Mouse (Mus musculus) limb, embryonic 14.5 days (tissue): ENCODE results near the gene Usp12. TPM values are rescaled to one million over a fixed set of nuclear protein-coding genes. Genes with fewer than 3 reads are reported as not detected.

Experiments used
- ATAC-seq: fragments of 200-750 bp; cut with Nextera tagmentation; 2 replicates; pipeline ENCODE4 v1.8.0; 2017; ENCODE audit warnings: low read depth, moderate number of reproducible peaks, moderate TSS enrichment; ENCODE audit not compliant: low FRiP score
- DNase-seq: peaks from one replicate; pipeline ENCODE4 v3.0.0-alpha.2; 2015; ENCODE audit warnings: low spot score
- H3K27ac ChIP-seq: fragments of 300-500 bp; sonication (generic); replicated peaks from 2 replicates; pipeline ENCODE4 v1.5.1; 2014; ENCODE audit warnings: low read depth, mild to moderate bottlenecking, low read length, moderate library complexity, mixed read lengths
- H3K27me3 ChIP-seq: fragments of 300-500 bp; sonication (generic); 2 replicates; pipeline ENCODE4 v1.6.1; 2014; ENCODE audit warnings: low read length, mixed read lengths; ENCODE audit not compliant: control insufficient read depth, insufficient read depth
- H3K36me3 ChIP-seq: fragments of 300-500 bp; sonication (generic); 2 replicates; pipeline ENCODE4 v1.6.1; 2014; ENCODE audit warnings: mild to moderate bottlenecking, low read length, moderate library complexity, mixed read lengths; ENCODE audit not compliant: control insufficient read depth, insufficient read depth
- H3K4me1 ChIP-seq: fragments of 300-500 bp; sonication (generic); 2 replicates; pipeline ENCODE4 v1.6.1; 2014; ENCODE audit warnings: antibody characterized with exemption, low read length, mixed read lengths; ENCODE audit not compliant: control insufficient read depth, insufficient read depth
- H3K4me2 ChIP-seq: fragments of 300-500 bp; sonication (generic); replicated peaks from 2 replicates; pipeline ENCODE4 v1.6.1; 2014; ENCODE audit warnings: low read depth, mild to moderate bottlenecking, low read length, moderate library complexity; ENCODE audit not compliant: severe bottlenecking
- H3K4me3 ChIP-seq: fragments of 300-500 bp; sonication (generic); replicated peaks from 2 replicates; pipeline ENCODE4 v1.5.1; 2014; ENCODE audit warnings: low read length
- H3K9ac ChIP-seq: fragments of 300-500 bp; sonication (generic); 2 replicates; pipeline ENCODE4 v1.6.1; 2014; ENCODE audit warnings: mild to moderate bottlenecking, low read depth, low read length, moderate library complexity; ENCODE audit not compliant: severe bottlenecking
- H3K9me3 ChIP-seq: fragments of 300-500 bp; sonication (generic); 2 replicates; pipeline ENCODE4 v1.6.1; 2016; ENCODE audit warnings: low read length; ENCODE audit not compliant: control insufficient read depth
- POLR2A ChIP-seq: fragments of 200-500 bp; IDR thresholded peaks from 2 replicates; pipeline ENCODE4 v1.8.0; 2012; ENCODE audit warnings: inconsistent platforms, mild to moderate bottlenecking, moderate library complexity, borderline replicate concordance; ENCODE audit not compliant: insufficient read depth, insufficient read length; ENCODE audit errors: extremely low read depth
- WGBS: fragments of 180-500 bp; shearing (Covaris S2); extraction: QIAGEN DNeasy Blood & Tissue Kit; methylation state at CpG from one replicate; pipeline ENCODE4 v1.1.7; 2014; 5-methylcytosine and 5-hydroxymethylcytosine counted together
- polyA plus RNA-seq, 2 experiments: library from polyadenylated mRNA; depleted of rRNA in 1 of 2; stranded (reverse) in 1 of 2; unstranded in 1 of 2; fragments of >200 nt; fragmentation: Nextera tagmentation in 1 of 2; extraction: Ambion mirVana in 1 of 2; gene quantifications; 2 replicates each; pipeline versions ENCODE4 v1.2.1 to v1.2.3; 2012 to 2014

Gene Usp12
- polyA plus RNA-seq, 2 experiments: 11.1 to 22.8 TPM

- H3K9me3 ChIP-seq: no peaks in the 10 kb centered on the region
- no peak overlapping the region for H3K27ac ChIP-seq
- peaks cover 10% of the 10 kb centered on the region; the same call in 1 of the 2 replicates for H3K36me3 ChIP-seq
- H3K4me2 ChIP-seq: no peak overlapping the region
- ATAC-seq (no peak), DNase-seq (no peak)
- WGBS: 78% methylated on average over 5 of the region's 5 CpGs
- no peak for TF ChIP-seq POLR2A
- no peaks in the 10 kb centered on the region for H3K27me3 ChIP-seq
- no peaks in the 10 kb centered on the region for H3K4me1 ChIP-seq
- H3K9ac ChIP-seq: no peak overlapping the region
- H3K4me3 ChIP-seq: no peak overlapping the region
Measured at GRCm38 (mm10) chr5:146779931-146780330, 14.9 kb downstream of the Usp12 start.

DNA sequence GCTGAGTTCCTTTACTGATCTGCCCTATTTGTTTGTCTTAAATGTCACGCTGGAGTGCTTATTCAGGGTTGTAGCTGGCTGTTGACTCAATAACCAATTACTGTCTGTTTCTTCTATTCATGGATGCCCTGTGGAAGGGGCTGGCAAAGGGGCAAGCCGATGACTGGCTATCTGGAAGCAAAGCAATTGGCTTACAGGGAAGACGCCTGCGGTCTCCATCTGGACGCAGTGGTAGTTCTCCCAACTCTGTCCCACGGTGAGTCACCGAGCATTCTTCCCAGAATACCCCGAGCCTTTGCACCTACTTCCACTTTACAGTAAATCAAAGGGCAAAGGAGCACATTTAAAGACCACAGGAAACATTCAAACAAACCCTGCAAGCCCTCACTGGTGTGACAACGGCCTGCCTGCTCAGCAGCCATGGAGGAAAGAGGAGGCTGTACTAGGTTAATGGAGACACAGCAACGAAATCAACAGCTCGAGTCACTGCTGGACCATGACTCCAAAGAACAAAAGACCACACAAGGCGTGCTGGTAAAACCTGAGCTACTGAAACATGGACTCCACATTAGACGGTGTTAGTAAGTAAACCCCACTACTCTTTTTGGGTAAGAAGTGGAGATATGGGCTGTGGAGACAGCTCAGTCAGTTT lies 17.7 kb downstream of the Usp12 start:
- TF ChIP-seq POLR2A: no peak
- Histone ChIP-seq H3K9ac (no peak overlapping the region), H3K27me3 (no peaks in the 10 kb centered on the region), H3K4me1 (no peaks in the 10 kb centered on the region), H3K36me3 (0 out of 2 replicates have a peak, but pooled peaks cover 4% of the 10 kb centered on the region), H3K4me3 (no peak overlapping the region), H3K9me3 (no peaks in the 10 kb centered on the region), H3K4me2 (no peak overlapping the region), H3K27ac (no peak overlapping the region)
- WGBS: 85% methylated on average over 13 of the region's 13 CpGs
- ATAC-seq (no peak), DNase-seq (no peak)

- H3K9ac ChIP-seq: no peak overlapping the region
- no peaks in the 10 kb centered on the region for H3K9me3 ChIP-seq
- H3K4me1 ChIP-seq: no peaks in the 10 kb centered on the region; the same call in 1 of the 2 replicates
- no peak overlapping the region for H3K4me3 ChIP-seq
- peaks cover 21% of the 10 kb centered on the region for H3K36me3 ChIP-seq
- TF ChIP-seq POLR2A: no peak
- ATAC-seq (no peak), DNase-seq (no peak)
- no peak overlapping the region for H3K27ac ChIP-seq
- WGBS: 49% methylated on average over 11 of the region's 11 CpGs
- H3K27me3 ChIP-seq: no peaks in the 10 kb centered on the region
- no peak overlapping the region for H3K4me2 ChIP-seq
Measured at GRCm38 (mm10) chr5:146771982-146772381, 22.8 kb downstream of the Usp12 start.

- no peaks in the 10 kb centered on the region for H3K27me3 ChIP-seq
- 67% methylated on average over 15 of the region's 15 CpGs for WGBS
- H3K4me1 ChIP-seq: no peaks in the 10 kb centered on the region; the same call in 1 of the 2 replicates
- H3K27ac ChIP-seq: no peak overlapping the region
- H3K36me3 ChIP-seq: peaks cover 31% of the 10 kb centered on the region
- TF ChIP-seq POLR2A: no peak
- DNase-seq (no peak), ATAC-seq (no peak)
- H3K9me3 ChIP-seq: no peaks in the 10 kb centered on the region
- no peak overlapping the region for H3K9ac ChIP-seq
- H3K4me3 ChIP-seq: no peak overlapping the region
- H3K4me2 ChIP-seq: no peak overlapping the region
Measured at GRCm38 (mm10) chr5:146770002-146770848, 24.6 kb downstream of the Usp12 start.

DNA sequence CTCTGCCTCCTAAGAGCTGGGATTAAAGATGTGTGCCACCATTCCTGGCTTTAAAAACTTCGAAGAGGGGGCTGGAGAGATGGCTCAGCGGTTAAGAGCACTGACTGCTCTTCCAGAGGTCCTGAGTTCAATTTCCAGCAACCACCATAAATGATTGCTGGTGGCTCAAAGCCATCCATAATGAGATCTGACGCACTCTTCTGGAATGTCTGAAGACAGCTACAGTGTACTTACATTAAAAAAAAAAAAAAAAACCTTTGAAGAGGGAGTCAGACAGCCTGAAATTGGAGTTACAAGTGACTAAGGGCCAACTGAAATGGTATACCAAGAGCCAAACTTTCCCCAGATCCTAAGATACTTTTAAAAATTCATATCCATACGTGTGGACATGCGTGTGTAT lies 29.0 kb downstream of the Usp12 start:
- Histone ChIP-seq H3K36me3 (peaks cover 55% of the 10 kb centered on the region), H3K27ac (no peak overlapping the region), H3K27me3 (no peaks in the 10 kb centered on the region), H3K9ac (no peak overlapping the region), H3K4me2 (no peak overlapping the region), H3K4me3 (no peak overlapping the region), H3K4me1 (no peaks in the 10 kb centered on the region; the same call in 1 of the 2 replicates), H3K9me3 (no peaks in the 10 kb centered on the region)
- ATAC-seq (no peak), DNase-seq (no peak)
- WGBS: 90% methylated on average over 5 of the region's 5 CpGs
- TF ChIP-seq POLR2A: no peak
